Mouse (Mus musculus) hindbrain, embryonic 13.5 days (tissue): ENCODE measurements around the gene Fam169b. TPM values are rescaled to one million over a fixed set of nuclear protein-coding genes. Genes with fewer than 3 reads are reported as not detected.

Experiments
- ATAC-seq: fragments of 200-750 bp; cut with Nextera tagmentation; 2 replicates; pipeline ENCODE4 v1.8.0; 2017; ENCODE audit warnings: moderate TSS enrichment; ENCODE audit not compliant: low FRiP score
- H3K27ac ChIP-seq: fragments of 300-500 bp; sonication (generic); 2 replicates; pipeline ENCODE4 v1.5.1; 2015; ENCODE audit warnings: inconsistent platforms, mild to moderate bottlenecking, moderate library complexity
- H3K27me3 ChIP-seq: fragments of 300-500 bp; sonication (generic); 2 replicates; pipeline ENCODE4 v1.6.1; 2015; ENCODE audit warnings: mild to moderate bottlenecking, inconsistent platforms
- H3K36me3 ChIP-seq: fragments of 300-500 bp; sonication (generic); 2 replicates; pipeline ENCODE4 v1.6.1; 2015; ENCODE audit warnings: mild to moderate bottlenecking, inconsistent platforms
- H3K4me1 ChIP-seq: fragments of 300-500 bp; sonication (generic); replicated peaks from 2 replicates; pipeline ENCODE4 v1.6.1; 2015; ENCODE audit warnings: inconsistent platforms
- H3K4me2 ChIP-seq: fragments of 300-500 bp; sonication (generic); 2 replicates; pipeline ENCODE4 v1.6.1; 2015; ENCODE audit warnings: inconsistent platforms, mild to moderate bottlenecking, moderate library complexity
- H3K4me3 ChIP-seq: fragments of 300-500 bp; sonication (generic); 2 replicates; pipeline ENCODE4 v1.5.1; 2015; ENCODE audit warnings: mild to moderate bottlenecking, inconsistent platforms
- H3K9ac ChIP-seq: fragments of 300-500 bp; sonication (generic); 2 replicates; pipeline ENCODE4 v1.6.1; 2015; ENCODE audit warnings: mild to moderate bottlenecking, inconsistent platforms
- H3K9me3 ChIP-seq: fragments of 300-500 bp; sonication (generic); 2 replicates; pipeline ENCODE4 v1.6.1; 2016; ENCODE audit warnings: inconsistent platforms
- WGBS: fragments of 180-500 bp; shearing (Covaris S2); methylation state at CpG from one replicate; pipeline ENCODE4 v1.1.7; 2015; 5-methylcytosine and 5-hydroxymethylcytosine counted together
- polyA plus RNA-seq: library from polyadenylated mRNA; unstranded; fragments of >200 nt; fragmentation: Nextera tagmentation; extraction: Ambion mirVana; gene quantifications from 2 replicates; pipeline ENCODE4 v1.2.1, GENCODE M21; 2015

Fam169b gene
- polyA plus RNA-seq, 1 experiment from 2014 or later: 0.14 TPM

DNA sequence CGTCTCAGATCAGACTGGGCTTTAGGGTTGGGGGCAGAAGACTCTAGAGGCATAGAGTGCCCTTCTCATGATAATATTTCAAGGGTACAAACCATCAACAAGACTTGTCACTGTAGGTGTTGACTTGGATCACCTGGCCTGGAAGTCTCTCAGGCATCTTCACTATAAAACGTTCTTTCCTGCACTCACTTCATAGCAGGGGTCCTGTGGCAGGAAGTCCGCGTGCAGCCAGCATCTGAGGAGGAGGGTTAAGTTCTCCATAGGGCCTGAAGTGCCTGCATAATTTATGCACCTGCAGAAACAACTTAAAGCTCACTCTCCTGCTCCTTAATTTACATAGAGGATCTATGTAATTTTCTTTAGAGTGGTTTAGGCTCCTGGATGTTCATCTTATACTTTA is 28.0 kb upstream of the Fam169b start:
- Histone ChIP-seq H3K4me2 (no peak overlapping the region), H3K4me1 (no peaks in the 10 kb centered on the region), H3K36me3 (no peaks in the 10 kb centered on the region), H3K9ac (no peak overlapping the region), H3K4me3 (no peak overlapping the region), H3K27me3 (no peaks in the 10 kb centered on the region), H3K9me3 (no peaks in the 10 kb centered on the region), H3K27ac (no peak overlapping the region)
- 48% methylated on average over 4 of the region's 4 CpGs for WGBS
- no peak for ATAC-seq

DNA sequence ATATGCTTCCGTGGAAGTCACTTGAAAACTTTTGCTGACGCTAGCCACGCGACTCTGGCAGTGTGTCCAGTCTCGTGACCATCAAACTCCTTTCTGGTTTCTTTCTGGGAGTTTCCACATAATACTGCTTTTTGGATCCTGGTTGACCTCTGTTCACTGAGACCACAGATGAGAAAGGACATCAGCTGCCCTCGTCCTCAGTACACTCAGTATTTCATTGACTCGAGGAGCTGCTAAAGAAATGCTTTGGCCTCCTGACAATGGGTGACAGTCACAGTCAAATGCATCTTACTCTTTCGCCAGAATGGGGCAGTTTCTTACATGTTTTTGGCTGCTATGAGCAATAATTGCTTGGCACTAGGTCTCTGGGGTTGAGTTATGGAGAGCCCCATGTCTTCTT is 27.4 kb upstream of the Fam169b start:
- Histone ChIP-seq H3K27ac (no peak overlapping the region), H3K4me1 (no peaks in the 10 kb centered on the region), H3K4me2 (no peak overlapping the region), H3K9me3 (no peaks in the 10 kb centered on the region), H3K4me3 (no peak overlapping the region), H3K9ac (no peak overlapping the region), H3K27me3 (no peaks in the 10 kb centered on the region), H3K36me3 (no peaks in the 10 kb centered on the region)
- WGBS: 78% methylated on average over 8 of the region's 8 CpGs
- ATAC-seq: no peak

DNA sequence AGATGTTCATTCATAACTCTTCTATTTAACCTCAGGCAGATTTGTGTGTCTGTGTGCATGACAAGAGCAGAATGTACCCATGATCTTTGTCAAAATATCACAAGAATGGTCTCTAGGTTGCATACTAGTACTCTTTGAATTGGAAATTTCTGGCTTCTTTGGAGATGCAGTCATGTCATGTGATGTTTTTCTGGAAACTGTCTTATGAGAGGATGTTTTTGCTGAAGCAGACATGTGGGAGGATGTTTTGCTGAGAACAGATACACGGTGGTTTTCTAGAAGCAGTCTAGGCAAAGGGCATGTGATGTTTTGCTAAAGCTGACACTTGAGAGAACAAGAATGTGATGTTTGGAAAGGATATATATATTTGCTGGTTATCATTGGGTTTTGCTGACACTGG is 23.2 kb upstream of the Fam169b start:
- no peaks in the 10 kb centered on the region for H3K27me3 ChIP-seq
- H3K4me3 ChIP-seq: no peak overlapping the region
- no peak overlapping the region for H3K4me2 ChIP-seq
- H3K36me3 ChIP-seq: no peaks in the 10 kb centered on the region
- WGBS: 85% methylated on average over 1 of the region's 1 CpGs
- ATAC-seq: no peak
- H3K4me1 ChIP-seq: no peaks in the 10 kb centered on the region
- H3K9ac ChIP-seq: no peak overlapping the region
- no peak overlapping the region for H3K27ac ChIP-seq
- H3K9me3 ChIP-seq: no peaks in the 10 kb centered on the region

DNA sequence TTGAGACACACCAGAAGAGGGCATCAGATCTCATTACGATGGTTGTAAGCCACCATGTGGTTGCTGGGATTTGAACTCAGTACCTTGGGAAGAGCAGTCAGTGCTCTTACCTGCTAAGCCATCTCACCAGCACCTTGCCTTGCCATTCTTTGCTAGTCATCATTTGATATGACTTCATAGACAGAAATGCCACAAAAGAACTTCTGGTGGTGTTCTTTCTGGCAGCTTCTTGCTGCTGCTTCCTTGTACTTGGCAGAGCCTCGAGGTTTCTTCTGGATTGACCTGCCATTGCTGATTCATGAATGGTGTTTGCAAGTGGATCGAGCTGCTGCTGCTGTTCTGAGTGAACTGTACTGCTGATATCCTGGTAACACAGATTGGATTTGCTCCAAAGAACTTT is 22.7 kb upstream of the Fam169b start:
- Histone ChIP-seq H3K9ac (no peak overlapping the region), H3K4me2 (no peak overlapping the region), H3K4me3 (no peak overlapping the region), H3K9me3 (no peaks in the 10 kb centered on the region), H3K27ac (no peak overlapping the region), H3K4me1 (no peaks in the 10 kb centered on the region), H3K36me3 (no peaks in the 10 kb centered on the region), H3K27me3 (no peaks in the 10 kb centered on the region)
- ATAC-seq: no peak
- WGBS: 94% methylated on average over 3 of the region's 3 CpGs

DNA sequence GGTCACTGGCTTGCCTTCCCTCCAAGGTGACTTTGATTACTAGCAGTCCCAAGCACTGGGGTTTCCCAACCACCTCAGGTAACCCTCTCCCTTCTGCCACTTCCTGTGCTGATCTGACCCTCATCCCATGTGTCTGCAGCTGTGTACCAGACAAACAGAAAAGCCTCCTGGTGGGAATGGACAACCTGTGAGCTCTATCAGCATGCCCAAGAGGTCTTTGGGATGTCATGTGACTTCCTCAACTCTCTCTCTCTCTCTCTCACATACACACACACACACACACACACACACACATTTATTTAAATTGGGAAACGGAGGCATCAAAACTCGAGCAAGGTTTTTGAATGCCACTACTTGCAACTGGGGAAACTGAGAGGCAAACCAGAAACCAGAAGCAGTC is 15.9 kb upstream of the Fam169b start:
- Histone ChIP-seq H3K9ac (no peak overlapping the region), H3K27me3 (no peaks in the 10 kb centered on the region), H3K4me3 (no peak overlapping the region), H3K4me1 (no peaks in the 10 kb centered on the region), H3K9me3 (no peaks in the 10 kb centered on the region), H3K36me3 (no peaks in the 10 kb centered on the region), H3K27ac (no peak overlapping the region), H3K4me2 (no peak overlapping the region)
- ATAC-seq: no peak
- WGBS: 61% methylated on average over 2 of the region's 2 CpGs

DNA sequence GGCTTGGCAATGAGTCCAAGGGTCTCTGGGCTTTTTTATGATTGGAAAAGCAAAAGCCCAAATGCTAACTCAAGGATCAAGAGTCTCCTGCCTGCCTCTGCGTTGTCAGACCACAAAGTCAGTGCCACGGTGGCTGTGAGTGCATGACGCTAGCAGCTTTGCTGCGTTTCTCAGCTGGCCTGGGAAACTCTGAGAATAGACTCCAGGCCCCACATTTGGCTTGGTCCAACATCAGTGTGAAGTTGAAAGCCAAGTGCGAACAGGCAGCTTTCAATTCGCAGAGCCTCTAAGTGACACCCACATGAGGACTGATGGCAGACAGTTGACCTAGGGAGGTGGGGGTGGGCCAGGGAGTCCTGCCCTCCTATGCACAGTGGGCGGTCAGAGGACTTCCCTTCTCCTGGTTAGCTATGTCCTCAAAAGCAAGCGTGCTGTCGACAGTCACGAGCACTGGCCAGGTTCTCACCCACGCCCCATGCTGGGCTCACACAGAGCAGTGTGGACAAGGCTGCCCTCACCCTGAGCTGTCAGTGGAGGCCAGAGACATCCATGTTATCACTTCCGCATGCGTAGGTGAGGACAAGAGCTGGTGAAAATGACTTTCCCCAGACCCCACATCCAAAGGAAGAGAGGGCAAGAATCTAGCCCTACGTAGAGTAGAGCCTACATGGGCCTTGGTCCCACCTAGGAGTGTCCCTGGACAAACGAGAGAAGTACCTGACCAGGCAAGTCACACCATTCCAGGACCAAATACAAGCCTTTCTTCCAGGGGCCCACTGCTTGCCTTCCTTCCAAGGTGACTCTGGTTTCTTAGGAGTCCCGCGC is 15.1 kb upstream of the Fam169b start:
- H3K4me1 ChIP-seq: peaks cover 3% of the 10 kb centered on the region; the same call in 1 of the 2 replicates
- H3K27ac ChIP-seq: no peak overlapping the region
- peaks cover 3% of the 10 kb centered on the region; the same call in 1 of the 2 replicates for H3K27me3 ChIP-seq
- 83% methylated on average over 17 of the region's 17 CpGs for WGBS
- no peak overlapping the region for H3K4me3 ChIP-seq
- no peaks in the 10 kb centered on the region for H3K9me3 ChIP-seq
- ATAC-seq: no peak
- no peaks in the 10 kb centered on the region for H3K36me3 ChIP-seq
- no peak overlapping the region for H3K9ac ChIP-seq
- H3K4me2 ChIP-seq: no peak overlapping the region

DNA sequence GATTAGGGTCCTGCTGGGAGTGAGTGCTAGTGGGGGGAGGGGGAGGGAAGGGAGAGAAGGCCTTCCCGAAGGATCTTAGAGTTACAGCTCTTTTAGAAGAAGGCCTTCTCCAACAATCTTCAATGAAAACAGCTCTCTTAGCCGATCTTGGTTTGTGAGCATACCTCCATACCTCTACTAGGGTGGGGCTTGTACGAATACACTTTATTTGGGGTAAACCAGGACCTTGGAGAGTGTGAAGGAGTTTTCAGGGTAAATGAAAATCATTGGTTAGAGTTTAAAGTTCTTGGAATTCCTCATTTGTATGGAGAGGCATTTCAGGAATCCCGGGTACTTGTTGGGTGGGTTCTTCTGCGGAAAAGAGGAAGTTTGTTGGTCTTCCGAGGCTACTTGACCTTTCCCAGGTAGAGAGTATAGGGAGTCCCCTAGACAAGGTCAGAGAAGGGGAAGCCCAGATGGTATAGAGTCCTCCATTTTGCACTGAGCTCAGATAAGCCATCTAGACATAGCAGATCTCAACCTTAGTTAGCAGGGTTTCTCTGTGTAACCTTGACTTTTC is 14.0 kb upstream of the Fam169b start:
- Histone ChIP-seq H3K36me3 (no peaks in the 10 kb centered on the region), H3K4me2 (no peak overlapping the region), H3K27me3 (peaks cover 14% of the 10 kb centered on the region; the same call in 1 of the 2 replicates), H3K27ac (no peak overlapping the region), H3K9ac (no peak overlapping the region), H3K9me3 (no peaks in the 10 kb centered on the region), H3K4me3 (no peak overlapping the region), H3K4me1 (peaks cover 13% of the 10 kb centered on the region)
- ATAC-seq: no peak
- 78% methylated on average over 6 of the region's 6 CpGs for WGBS

DNA sequence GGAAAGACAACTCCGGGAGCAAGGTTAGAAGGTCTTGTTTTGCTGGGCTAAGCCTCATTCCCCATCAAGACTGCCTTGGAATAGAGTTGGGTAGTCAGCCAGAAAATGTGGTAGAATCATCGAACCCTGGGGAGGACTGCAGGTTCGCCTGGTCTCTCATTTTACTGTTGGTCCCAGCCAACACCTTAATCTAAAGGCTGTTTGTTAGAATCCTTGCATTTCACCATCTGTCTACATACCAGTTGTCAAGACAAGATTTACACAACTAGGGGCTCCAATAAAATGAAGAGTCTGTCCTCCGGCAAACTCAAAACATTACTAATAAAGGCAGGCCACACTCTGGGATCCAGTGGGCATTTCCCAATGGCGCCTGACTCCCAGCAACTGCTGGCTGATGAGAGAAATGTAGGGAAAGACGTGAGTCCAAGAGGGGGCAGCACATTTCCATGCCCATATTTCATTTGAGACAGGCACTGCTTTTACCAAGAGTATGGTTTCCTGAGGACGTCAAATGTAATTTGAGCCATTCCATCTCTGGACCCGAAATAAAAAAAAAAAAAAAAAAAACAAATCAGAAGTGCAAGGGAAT is 10.9 kb upstream of the Fam169b start:
- Histone ChIP-seq H3K4me1 (peaks cover 25% of the 10 kb centered on the region), H3K27me3 (peaks cover 23% of the 10 kb centered on the region; the same call in 1 of the 2 replicates), H3K9ac (no peak overlapping the region), H3K9me3 (no peaks in the 10 kb centered on the region), H3K36me3 (no peaks in the 10 kb centered on the region), H3K4me3 (no peak overlapping the region), H3K4me2 (no peak overlapping the region), H3K27ac (no peak overlapping the region)
- no peak for ATAC-seq
- WGBS: 62% methylated on average over 8 of the region's 8 CpGs

DNA sequence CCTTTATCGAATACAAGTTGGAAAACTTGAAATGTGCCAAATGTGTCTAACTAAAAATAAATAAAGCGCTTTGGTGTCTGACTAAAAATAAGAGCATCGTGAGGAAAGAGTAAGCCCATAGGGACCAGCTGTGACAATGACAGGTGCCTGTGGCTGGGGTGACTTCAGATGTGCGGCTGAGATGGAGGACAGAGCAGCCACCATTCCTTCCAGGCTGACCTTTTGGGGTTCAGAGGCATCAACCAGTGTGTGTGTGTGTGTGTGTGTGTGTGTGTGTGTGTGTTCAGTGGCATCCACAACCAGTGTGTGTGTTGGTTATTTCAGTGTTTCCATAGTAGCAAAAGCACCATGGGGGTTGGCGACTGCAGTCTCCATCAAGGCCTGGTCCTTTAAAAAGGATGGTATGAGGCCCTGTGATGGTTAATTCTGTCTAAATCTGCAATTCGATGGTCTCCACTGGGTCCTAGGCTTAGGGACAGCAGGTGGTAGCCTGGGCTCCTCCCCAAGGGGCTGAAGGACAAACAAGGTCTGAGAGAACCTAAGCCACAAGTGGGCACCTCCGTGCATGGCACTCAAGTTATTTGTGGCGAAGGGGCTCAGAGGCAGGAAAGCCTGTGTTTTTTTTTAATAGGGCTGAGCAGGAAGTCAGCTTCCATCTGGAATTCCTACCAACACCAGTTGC is 10.2 kb upstream of the Fam169b start:
- no peaks in the 10 kb centered on the region for H3K9me3 ChIP-seq
- no peaks in the 10 kb centered on the region for H3K36me3 ChIP-seq
- H3K4me1 ChIP-seq: peaks cover 25% of the 10 kb centered on the region
- H3K4me2 ChIP-seq: peak overlapping the region; percentile 65
- H3K4me3 ChIP-seq: peak overlapping the region; percentile 28
- ATAC-seq: no peak
- H3K9ac ChIP-seq: 0 out of 2 replicates have a peak overlapping the region, but pooled peaks have one; percentile 26
- peaks cover 23% of the 10 kb centered on the region; the same call in 1 of the 2 replicates for H3K27me3 ChIP-seq
- no peak overlapping the region for H3K27ac ChIP-seq
- WGBS: 50% methylated on average over 8 of the region's 8 CpGs

DNA sequence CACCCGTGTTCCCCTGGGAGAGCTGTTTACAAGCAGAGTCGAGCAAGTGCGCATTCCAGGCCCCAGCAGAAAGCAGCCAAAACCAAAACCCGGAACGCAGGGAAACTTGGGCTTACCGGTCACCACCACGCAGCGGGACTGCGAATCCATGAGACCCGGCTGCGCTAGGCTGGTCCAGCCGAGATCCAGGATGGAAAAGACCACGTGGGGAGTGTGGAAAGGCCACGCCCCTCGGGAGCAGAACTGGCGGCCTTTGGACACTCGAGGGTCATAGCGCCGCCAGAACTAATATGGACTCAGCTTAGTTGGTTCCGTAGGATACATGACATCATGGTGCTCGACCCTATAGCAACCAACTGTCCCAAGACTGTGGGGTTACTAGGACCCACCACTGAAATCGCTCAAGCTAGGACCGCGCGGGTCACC is 9.6 kb upstream of the Fam169b start, which contains the start of gene Pgpep1l:
Gene Pgpep1l, minus strand, starts transcription at position 206 of the 426 bp plus-strand sequence.
- ATAC-seq: peak; percentile 60; the same call in 1 of the 2 replicates

DNA sequence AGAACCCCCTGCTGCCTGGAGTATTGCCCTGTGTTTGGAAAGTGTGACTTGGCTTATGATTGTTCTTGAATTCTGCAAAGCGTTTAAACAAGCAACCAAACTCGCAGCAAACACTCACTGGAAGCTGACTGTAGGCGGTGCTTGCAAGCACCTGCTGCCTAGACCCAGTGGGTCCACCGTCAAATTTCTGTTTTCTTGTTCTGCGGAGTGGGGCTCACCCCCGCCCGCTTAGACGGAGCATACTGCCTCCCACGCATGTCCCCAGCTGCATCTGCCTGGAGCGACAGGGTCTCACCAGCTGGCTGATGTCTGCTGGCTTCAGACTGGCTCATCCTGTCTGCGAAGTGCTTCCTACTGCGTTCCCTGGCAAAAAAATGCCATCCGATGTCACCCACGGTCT is 9.1 kb upstream of the Fam169b start:
- no peaks in the 10 kb centered on the region for H3K36me3 ChIP-seq
- H3K4me3 ChIP-seq: peak overlapping the region; percentile 28
- peaks cover 23% of the 10 kb centered on the region; the same call in 1 of the 2 replicates for H3K27me3 ChIP-seq
- H3K4me2 ChIP-seq: peak overlapping the region; percentile 65
- peaks cover 25% of the 10 kb centered on the region for H3K4me1 ChIP-seq
- 15% methylated on average over 14 of the region's 14 CpGs for WGBS
- H3K9ac ChIP-seq: no peak overlapping the region
- ATAC-seq: 0 out of 2 replicates have a peak, but pooled peaks have one; percentile 50
- no peak overlapping the region for H3K27ac ChIP-seq
- no peaks in the 10 kb centered on the region for H3K9me3 ChIP-seq

More for the DNA sequence above, 9.6 kb upstream of the Fam169b start, which contains the start of gene Pgpep1l:
- H3K4me1 ChIP-seq: peaks cover 25% of the 10 kb centered on the region
- peak within 1 kb of the TSS; percentile 28 for H3K4me3 ChIP-seq
- H3K27me3 ChIP-seq: peaks cover 23% of the 10 kb centered on the region; the same call in 1 of the 2 replicates
- H3K9ac ChIP-seq: peak within 1 kb of the TSS; percentile 26; the same call in 1 of the 2 replicates
- H3K4me2 ChIP-seq: peak within 1 kb of the TSS; percentile 65
- 9% methylated on average over 25 of the region's 25 CpGs for WGBS
- no peak within 1 kb of the TSS for H3K27ac ChIP-seq
- H3K9me3 ChIP-seq: no peaks in the 10 kb centered on the region
- no peaks in the 10 kb centered on the region for H3K36me3 ChIP-seq

DNA sequence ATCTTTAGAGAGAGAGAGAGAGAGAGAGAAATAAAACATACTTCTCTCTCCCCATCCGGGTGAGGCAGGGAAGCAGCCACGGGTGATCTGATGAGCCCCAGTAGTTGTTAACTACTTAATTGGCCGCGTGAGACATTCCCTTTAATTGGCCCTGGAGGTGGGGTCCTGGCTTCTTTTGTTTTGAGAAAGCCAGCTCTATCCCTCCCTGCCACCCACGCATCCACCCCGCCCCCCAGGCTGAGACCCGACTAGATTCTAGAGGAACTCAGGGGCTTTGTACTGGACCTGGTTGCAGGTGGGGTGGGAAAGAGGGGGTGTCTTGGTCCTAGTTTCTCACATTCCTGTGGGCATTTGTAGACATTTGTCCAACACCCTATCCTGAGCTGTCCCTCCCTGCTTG is 8.2 kb upstream of the Fam169b start:
- WGBS: 32% methylated on average over 7 of the region's 7 CpGs
- Histone ChIP-seq H3K4me3 (no peak overlapping the region), H3K36me3 (no peaks in the 10 kb centered on the region), H3K4me1 (peaks cover 25% of the 10 kb centered on the region), H3K9ac (no peak overlapping the region), H3K27ac (no peak overlapping the region), H3K4me2 (no peak overlapping the region), H3K27me3 (peaks cover 23% of the 10 kb centered on the region; the same call in 1 of the 2 replicates), H3K9me3 (no peaks in the 10 kb centered on the region)
- ATAC-seq: no peak
